Mouse (Mus musculus): ENCODE data around the gene Tfdp2.
"Not testable (repeated sequence)": the region's sequence is repeated elsewhere in the genome, so short reads cannot be mapped to it uniquely, and the experiment has no call there.

Gene Tfdp2

DNA sequence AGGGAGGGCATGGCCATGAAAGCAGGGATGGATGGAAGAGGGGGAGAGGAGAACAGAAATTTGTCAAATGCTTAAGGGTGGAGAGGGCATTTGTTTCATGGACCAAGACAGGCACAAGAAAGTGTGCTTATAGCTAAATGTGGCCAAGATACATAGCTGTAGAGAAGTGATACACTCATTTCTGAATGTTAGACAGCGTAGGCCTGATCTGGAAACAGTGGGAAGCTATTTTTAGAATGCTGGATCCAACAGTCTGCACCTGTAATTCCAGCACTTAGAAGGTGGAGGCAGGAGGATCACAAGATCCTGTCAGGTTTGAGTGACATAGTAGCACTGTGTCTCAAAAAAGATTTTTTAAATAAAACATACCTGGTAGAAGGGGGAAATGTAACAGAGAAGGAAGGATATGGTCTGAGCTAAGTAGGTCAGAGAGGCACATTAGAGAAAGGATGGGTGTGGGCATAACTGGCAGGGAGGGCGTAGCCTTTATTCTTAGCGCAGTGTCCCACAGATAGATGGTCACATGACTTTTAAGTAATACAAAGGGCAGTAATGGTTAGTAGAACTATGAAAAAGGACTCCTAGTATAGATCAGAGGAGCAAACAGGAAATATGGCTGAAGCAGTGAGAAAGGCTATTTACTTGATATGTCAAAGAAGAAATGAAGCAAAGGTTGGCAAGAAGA lies 103.4 kb downstream of the Tfdp2 start:
- DNase-seq (ENCODE audit: low spot score in 2 of 2), result no peak

DNA sequence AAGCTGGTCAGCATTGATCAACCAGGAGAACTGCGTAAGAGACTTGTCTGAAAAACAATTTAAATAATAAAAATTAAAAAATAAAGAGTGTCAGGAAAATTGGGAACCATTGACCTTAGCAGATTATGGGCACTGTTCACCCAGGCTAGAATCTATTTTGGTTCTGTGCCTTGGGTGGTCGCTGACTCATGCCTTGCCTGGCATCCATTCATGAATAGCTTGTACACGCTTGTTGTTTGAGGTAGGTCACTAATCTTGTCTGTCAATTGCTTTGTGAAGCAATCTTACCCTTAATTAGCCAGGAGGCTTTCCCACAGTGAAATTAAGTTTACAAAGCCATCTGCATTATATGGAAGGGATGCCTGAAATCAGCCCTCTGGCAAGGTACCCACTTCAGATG lies 112.7 kb downstream of the Tfdp2 start:
- DNase-seq (ENCODE audit: low spot score in 2 of 2), result no peak

DNA sequence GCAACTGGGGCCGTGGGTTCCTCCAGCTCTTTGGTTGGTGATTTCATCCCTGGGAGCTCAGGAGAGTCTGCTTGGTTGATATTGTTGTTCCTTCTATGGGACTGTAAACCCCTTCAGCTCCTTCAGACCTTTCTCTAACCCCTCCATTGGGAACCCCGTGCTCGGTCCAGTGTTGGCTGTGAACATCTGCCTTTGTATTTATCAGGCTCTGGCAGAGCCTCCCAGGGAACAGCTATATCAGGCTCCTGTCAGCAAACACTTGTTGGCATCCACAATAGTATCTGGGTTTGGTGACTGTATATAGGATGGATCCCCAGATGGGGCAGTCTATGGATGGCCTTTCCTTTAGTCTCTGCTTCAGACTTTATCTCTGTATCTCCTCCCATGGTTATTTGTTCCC lies 116.0 kb downstream of the Tfdp2 start:
- DNase-seq (ENCODE audit: low spot score in 2 of 2), result no peak

DNA sequence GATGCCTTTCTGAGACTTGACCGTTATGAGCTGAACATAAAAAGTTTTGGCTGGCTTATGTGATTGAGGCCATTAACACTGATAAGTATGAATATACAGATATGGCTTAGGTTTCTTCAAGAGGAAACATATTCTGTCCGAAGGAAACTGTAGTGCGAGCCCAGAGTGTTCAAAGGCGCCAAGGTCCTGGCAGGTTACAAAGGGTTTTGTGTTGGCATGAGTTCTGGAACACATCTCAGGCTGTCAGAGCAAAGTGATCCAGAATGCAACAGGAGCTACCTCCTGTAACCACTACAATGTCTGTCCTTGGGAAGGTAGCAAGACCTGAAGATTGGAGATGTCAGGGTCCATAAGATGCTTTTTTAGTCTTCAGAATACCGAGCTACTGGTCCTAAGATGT lies 123.3 kb downstream of the Tfdp2 start:
- DNase-seq (ENCODE audit: low spot score in 2 of 2), result no peak

DNA sequence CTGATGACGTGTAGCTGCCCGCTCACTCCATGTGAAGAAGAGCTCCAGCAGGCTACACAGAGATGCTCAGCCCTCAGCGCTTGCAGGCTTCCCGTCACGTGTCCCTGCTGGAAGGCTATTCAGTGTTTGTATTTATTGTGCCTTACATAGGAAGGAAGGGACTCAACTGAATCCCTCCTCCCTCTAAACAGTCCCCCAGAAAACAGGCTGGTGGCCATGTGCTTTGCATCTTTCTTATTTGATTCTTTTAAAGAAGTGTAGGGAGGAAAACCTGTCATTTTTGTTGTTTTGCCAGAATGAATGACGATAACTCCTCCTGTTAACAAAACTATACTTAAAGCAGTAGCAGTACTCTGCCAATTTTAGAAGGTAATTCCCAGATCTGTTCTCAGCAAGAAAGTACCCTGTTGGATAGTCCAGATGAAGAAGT lies 124.5 kb downstream of the Tfdp2 start:
- no peak for DNase-seq (ENCODE audit: low spot score in 2 of 2)

DNA sequence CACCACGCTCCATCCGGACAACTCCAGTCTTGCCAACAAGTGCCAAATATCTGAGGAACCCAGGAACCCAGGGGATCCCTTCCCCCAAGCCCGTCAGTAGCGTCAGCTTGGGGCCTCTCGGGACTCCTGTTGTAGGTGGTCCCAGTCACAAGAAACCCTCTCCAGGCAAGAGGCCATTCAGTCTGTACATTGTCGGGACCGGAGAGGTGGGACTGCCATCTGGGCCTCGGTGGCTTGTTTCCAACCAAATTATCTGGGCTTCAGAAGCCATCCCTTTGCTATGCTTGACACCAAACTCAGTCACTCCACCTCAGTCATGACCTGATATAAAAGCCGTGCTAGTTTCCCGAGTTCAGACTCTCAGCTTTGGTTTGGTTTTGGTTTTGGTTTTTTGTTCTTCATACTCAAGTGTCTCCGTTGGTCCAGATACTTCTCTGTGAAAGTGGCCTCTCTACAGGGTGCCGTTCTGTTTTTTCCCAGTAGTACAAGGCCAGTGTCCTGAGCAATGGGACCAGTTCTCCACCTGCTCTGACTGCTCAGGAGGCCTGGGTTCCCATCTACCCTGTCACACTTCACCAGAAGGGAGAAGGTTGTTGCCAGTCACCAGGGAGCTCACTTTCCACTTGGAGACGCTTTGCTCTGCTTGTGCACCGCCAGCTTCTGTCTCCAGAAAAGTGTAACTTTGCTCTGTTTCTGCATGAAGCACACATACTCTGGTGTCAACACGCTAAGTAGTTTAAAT lies 126.5 kb downstream of the Tfdp2 start:
- no peak for DNase-seq (ENCODE audit: low spot score in 2 of 2)

DNA sequence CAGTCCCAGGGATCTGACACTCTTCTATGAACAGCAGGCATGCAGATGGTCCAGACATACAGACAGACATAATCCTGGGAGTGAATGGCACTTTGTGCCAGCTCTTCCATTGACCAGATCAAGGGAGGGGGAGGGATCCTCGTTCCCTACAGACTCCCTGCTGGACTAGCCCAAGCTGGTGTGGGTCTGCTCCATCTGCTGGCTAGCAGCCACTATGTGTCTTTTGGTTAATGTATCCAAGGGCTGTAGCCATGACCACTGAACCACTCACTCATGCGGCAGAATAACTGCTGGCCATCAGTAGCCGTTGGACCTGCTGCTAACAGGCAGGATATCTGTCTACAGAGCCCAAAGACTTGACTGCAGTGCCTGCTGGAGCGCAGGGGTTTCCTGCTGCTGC lies 128.4 kb downstream of the Tfdp2 start:
- DNase-seq (ENCODE audit: low spot score in 2 of 2), result no peak

DNA sequence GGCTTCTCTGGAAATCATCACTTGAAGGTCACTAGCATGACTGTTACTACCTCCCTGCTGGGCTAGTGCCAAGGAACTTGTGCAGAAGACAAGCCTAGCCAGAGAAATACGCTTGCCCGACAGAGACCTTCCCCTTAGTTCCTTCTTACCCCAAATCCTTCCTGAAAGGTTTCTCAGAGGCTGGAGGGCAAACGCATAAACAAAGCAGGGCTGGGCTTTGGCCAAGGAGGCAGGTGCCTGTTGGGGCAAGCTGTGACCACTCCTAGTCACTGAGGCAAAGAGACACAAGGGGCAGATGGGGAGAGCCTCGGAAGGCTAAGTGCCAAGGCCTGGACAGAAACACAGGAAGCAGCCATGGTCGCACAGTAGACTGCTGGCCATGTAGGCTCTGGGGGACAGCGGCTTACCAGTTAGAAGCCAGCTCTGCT lies 130.4 kb downstream of the Tfdp2 start:
- DNase-seq (ENCODE audit: low spot score in 2 of 2), result peak in 1 of 2 experiments; percentile 34

DNA sequence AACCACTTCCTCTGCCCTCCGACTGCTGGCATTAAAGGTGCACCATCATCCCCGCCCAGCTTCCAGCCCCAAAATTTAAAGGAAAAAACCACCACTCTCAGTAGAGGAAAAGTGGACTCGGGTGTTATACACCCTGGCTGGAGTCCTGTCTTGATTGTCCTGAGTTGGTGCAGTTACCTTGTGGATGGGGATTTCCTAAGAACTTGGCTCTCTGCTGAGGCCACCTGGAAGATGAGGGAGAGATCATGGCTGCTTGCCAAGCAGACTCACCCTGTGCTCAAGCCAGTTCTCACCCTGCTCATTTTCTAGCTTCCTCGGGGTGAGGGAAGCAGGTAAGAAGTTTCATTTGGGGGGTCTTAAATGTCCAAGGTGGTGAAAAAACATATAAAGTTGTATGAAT lies 132.2 kb downstream of the Tfdp2 start:
- DNase-seq (ENCODE audit: low spot score in 2 of 2), result no peak

DNA sequence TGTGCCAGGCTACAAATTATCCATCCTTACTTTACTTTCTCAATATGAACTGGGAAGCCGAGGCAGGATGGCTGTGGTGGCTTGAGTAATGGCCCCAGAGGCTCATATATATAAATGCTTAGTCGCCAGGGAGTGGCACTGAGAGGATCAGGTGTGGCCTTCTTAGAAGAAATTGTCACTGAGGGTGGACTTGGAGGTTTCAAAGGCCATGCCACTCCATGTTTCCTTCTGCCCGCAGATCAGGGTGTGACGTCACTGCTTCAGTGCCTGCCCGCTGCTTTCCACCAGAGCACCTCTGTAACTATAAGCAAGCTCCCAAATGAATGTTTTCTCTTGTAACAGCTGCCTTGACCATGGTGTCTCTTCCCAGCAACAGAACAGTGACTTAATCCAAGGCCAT lies 135.1 kb downstream of the Tfdp2 start:
- DNase-seq (ENCODE audit: low spot score in 2 of 2), result no peak

DNA sequence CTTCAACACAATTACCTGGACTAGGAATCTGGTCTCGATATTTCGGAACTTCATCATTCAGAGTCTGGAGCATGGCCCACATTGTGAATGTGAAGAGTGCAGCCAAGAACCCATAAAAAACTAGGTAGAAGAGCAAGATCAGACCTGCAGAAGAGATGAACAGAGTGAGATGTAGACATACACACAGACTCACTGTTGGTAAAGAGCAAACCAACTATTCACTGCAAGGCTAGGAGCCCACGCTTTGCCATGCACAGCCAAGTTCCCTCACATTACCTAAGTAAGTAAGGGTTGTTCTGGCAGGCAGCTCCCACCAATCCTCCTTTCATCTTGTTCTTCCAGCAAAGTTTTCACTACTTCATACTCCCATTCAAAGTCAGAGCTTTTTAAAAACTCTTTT lies 149.7 kb downstream of the Tfdp2 start:
- no peak for DNase-seq (ENCODE audit: low spot score in 2 of 2)

DNA sequence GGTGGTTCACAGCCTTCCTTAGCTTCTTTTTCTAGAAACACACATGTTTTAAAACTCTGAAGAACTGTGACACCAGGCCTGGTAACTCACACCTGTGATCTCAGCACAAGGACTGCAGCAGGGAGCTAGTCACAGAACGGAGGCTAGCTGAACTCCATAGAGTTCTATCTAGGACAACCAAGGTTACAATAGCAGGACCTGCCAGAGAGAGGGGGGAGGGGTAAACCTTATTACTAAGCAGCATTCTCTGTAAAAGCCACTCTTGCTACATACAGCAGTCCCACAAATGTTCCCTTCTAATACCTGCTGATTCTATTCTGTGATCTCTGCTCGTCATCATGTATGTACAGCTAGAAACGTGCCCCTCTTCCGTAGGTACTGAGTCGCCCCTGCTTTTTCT lies 152.8 kb downstream of the Tfdp2 start:
- DNase-seq (ENCODE audit: low spot score in 2 of 2), result no peak

DNA sequence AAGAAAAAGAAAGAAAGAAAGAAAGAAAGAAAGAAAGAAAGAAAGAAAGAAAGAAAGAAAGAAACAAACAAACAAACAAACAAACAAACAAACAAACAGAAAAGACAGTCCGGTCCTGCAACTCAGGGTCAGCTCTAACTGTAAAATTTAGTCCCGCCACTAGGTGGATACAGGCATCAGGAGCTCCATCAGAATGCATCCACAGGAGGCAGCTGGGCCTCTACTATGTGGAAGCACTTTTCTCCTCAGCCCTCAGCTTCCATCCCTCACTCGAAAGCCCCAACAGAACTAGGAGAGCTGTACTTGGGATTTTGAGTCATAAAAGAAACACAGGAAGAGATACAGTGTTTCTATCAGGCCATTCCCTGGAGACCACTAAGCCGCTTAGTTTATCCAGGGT lies 153.9 kb downstream of the Tfdp2 start:
- DNase-seq (ENCODE audit: low spot score in 2 of 2), result peak in 1 of 2 experiments; percentile 39

DNA sequence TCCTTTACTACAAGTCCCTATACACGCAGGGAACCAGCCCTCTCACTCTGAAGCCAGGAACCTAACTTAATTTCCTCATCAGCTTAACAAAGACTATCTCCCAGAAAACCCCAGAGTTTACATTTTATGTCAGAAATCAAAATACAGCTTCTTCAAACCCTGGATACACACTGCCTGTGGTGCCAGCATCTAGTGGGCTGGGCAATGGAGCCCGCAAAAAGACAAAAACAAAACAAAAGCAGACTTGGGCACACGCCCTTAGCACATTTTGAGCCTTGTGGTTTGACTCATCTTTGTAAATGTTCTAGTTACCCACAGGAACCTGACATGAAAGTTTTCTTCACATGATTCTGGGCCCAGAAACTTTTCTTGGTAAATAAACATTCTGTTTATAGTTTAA lies 154.4 kb downstream of the Tfdp2 start:
- no peak for DNase-seq (ENCODE audit: low spot score in 2 of 2)

DNA sequence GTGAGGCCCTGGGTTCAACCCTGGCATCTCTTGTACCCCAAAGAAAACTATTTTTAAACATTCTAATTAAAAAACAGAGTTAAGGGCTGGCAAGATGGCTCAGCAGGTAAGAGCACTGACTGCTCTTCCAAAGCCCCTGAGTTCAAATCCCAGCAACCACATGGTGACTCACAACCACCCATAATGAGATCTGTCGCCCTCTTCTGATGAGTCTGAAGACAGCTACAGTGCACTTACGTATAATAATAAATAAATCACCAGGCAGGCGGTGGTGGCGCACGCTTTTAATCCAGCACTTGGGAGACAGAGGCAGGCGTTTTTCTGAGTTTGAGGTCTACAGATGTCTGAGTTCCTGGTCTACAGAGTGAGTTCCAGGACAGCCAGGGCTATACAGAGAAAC lies 155.7 kb downstream of the Tfdp2 start:
- DNase-seq (ENCODE audit: low spot score in 2 of 2), result not testable (repeated sequence)

DNA sequence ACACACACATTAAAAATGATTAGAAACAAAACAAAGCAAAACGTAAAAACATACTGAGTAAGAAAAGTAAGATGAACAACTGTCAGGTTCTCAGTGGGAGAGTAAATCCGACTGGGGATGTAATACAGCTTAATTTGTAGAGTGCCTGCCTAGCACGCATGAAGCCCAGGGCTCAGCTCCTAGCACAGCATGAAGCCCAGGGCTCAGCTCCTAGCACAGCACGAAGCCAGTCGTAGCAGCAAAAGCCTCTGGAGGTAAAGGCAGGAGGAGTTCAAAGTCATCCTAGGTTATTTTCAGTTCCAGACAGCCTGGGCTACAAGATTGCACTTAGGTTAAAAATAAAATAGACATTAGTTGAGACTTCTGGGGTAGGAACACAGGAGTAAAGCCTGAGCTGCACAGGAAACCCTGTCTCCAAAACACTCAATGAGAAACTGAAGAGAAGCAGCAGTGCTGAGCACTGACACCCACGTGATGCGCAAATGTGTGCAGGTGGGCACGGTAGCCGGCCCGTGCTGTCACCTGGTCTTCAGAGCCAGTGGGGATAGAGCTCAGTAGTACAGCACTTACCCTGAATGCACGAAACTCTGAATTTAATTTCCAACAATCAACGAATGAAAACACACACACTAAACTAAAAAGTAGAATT lies 157.2 kb downstream of the Tfdp2 start:
- no peak for DNase-seq (ENCODE audit: low spot score in 2 of 2)

DNA sequence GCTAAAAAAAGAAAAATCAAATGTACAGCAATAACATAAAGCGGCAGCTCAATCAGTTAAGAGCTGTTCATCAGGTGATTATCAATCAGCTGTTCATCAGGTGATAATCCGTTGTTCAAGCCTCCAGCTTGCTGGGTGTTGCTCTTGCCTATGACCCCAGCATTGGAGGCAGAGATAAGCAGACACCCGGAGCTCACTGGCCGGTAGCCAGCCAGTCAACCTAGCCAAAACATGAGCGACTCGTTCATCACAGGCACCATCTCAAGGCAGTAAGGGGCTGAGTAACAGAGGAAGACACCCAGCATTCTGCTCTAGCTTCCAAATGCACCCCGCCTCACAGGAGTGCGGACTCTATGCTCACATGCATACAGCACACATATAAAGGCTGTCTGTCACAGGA lies 157.7 kb downstream of the Tfdp2 start:
- no peak for DNase-seq (ENCODE audit: low spot score in 2 of 2)

DNA sequence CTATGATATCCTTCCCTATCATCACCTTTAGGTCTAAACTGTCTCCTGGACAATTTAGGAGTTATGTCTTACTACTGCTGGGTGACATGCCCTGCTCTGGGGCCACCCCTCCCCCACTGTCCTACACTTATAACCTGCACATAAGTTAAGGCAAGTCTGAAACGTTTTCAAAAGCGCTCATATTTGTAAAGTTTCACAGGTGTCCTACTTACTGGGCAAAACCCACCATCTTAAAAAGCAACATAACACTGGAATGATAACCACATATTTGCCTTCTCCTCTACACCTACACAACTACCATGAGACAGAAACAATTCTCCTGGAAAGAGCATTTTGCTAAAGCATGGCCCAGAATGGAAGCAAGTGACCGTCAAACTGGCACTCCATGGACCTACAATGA lies 164.0 kb downstream of the Tfdp2 start:
- DNase-seq (ENCODE audit: low spot score in 2 of 2), result no peak

DNA sequence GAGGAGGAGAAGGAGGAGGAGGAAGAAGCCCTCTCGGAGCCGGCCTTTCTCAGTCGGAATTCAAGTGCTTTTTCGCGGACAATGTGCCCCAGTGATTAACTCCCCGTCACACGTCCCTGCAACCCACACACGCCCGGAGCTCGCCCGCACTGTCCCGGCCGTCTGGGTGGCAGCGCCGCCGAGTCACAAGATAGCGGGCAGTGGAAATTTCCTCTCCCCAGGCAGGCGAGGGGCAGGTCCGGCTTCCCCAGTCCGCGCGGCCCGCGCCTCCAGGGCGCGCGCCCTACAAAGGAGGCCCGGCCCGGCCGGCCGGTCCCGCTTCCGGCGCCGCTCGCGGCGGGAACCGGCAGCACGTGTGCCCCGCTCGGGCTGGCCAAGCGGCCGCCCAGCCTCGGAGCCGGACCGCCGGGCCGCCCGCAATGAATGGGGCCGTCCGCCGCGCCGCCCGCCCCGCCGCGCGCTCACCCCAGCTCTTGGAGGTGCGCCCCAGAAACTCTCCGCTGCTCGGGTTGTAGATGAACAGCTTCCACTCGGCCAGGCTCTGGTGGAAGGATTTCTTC lies 167.6 kb downstream of the Tfdp2 start:
- peak; percentile 63 for DNase-seq (ENCODE audit: low spot score in 2 of 2)

DNA sequence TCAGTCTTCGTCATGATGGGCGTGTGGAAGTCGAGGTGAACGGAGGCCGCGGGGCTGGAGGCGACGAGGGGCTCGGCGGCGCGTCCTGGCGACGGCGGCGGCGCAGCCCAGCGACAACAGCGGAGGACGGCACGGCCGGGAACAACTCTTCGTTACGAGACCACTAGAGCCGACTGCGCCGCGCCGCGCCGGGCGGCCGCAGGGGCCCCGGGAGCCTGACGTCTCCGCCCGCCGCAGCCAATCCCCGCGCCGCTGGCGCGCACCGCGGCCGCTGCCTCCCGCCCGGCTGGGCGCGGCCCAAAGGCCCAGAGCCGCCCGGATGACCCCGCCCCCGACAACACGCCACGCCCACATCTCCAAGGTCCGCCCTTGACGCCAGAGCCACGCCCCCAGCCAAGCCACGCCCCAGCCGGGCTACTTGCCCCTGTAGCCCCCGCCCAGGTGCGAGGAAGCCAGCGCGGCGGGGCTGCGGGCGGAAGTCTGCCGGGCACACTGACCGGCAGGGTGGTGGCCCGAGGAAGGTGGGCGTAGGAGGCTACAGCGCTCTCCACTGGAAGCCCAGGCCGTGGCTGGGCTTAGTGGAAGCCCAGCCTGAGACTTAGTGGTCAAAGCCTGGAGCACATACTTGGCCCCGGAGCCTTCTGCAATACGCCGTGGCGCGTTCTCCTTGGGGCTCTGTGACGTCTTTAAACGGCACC lies 168.2 kb downstream of the Tfdp2 start, which contains the start of gene Atp1b3:
Gene Atp1b3 (minus strand): TSS at position 302 of the 698 bp plus-strand sequence.
- peak; percentile 99 to 100 for DNase-seq (ENCODE audit: low spot score in 2 of 2)

DNA sequence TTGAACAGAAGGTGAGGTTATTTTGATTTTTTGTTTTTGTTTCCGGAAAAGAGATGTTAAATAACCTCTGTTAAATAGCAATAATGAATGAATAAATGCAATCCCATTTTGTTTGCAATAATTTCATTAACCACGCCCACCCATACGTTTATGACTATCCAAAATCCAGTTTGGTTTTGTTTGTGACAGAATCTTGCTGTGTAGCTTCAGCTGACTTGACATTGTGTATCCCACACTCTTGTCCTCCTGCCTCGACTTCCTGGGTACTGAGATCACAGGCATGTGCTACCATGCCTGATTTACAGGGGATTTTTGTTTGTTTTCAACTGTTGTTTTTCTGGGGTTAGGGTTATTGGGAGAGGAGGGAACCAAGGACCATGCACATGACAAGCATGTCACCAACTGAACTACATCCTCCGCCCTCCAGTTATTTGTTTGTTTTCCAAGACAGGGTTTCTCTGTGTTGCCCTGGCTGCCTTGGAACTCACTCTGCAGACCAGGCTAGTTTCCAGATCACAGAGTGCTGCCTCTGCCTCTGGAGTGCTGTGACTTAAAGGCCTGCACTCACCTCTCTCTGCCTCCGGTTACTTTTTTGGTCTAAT lies 169.3 kb downstream of the Tfdp2 start:
- no peak for DNase-seq (ENCODE audit: low spot score in 2 of 2)
